Mouse (Mus musculus): ENCODE data around the gene 9030612E09Rik. TPM values are rescaled to one million over a fixed set of nuclear protein-coding genes. Genes with fewer than 3 reads are reported as not detected.
A peak's percentile ranks its signal among the peaks of the same experiment; 100 is the strongest.

9030612E09Rik gene
- polyA plus RNA-seq, 1 experiment from 2014 or later: 0.92 TPM

- peaks cover 8% of the 10 kb centered on the region for H3K4me1 ChIP-seq (ENCODE audit: control insufficient read depth, insufficient read depth, low read length)
- peak within 1 kb of the TSS; percentile 93 for H3K27ac ChIP-seq (ENCODE audit: low read length)
- peak within 1 kb of the TSS; percentile 95 for H3K4me3 ChIP-seq (ENCODE audit: low read length)
- peak within 1 kb of the TSS; percentile 97 for H3K4me2 ChIP-seq (ENCODE audit: low read depth, low read length)
- H3K36me3 ChIP-seq (ENCODE audit: control insufficient read depth, insufficient read depth): no peaks in the 10 kb centered on the region
- under 1% methylated on average over 50 of the region's 50 CpGs for WGBS
- H3K9me3 ChIP-seq (replicated peaks; ENCODE audit: control insufficient read depth, low read length): no peaks in the 10 kb centered on the region
- ATAC-seq (replicated peaks; ENCODE audit: extremely low read depth, insufficient read depth, low FRiP score): peak; percentile 98
- H3K9ac ChIP-seq (ENCODE audit: low read length): peak within 1 kb of the TSS; percentile 97
- H3K27me3 ChIP-seq (ENCODE audit: control insufficient read depth, insufficient read depth, low read length): no peaks in the 10 kb centered on the region
Measured at GRCm38 (mm10) chr10:43220910-43221625, 46.6 kb downstream of the 9030612E09Rik start, which contains the start of gene Pdss2. Gene Pdss2 (plus strand): TSS chr10:43221486.

GRCm38 (mm10) chr10:43221659-43222058 lies 47.2 kb downstream of the 9030612E09Rik start:
- H3K36me3 ChIP-seq (ENCODE audit: control insufficient read depth, insufficient read depth): no peaks in the 10 kb centered on the region
- H3K27ac ChIP-seq (ENCODE audit: low read length): peak overlapping the region; percentile 93
- peak overlapping the region; percentile 91 for H3K9ac ChIP-seq (ENCODE audit: low read length)
- H3K4me2 ChIP-seq (ENCODE audit: low read depth, low read length): peak overlapping the region; percentile 97
- no peaks in the 10 kb centered on the region for H3K9me3 ChIP-seq (replicated peaks; ENCODE audit: control insufficient read depth, low read length)
- ATAC-seq (replicated peaks; ENCODE audit: extremely low read depth, insufficient read depth, low FRiP score): peak; percentile 35
- 0% methylated on average over 25 of the region's 25 CpGs for WGBS
- H3K4me3 ChIP-seq (ENCODE audit: low read length): peak overlapping the region; percentile 95
- peaks cover 8% of the 10 kb centered on the region for H3K4me1 ChIP-seq (ENCODE audit: control insufficient read depth, insufficient read depth, low read length)
- no peaks in the 10 kb centered on the region for H3K27me3 ChIP-seq (ENCODE audit: control insufficient read depth, insufficient read depth, low read length)

- 84% methylated on average over 2 of the region's 2 CpGs for WGBS
- Histone ChIP-seq H3K36me3 (ENCODE audit: control insufficient read depth, insufficient read depth) (no peaks in the 10 kb centered on the region), H3K27ac (ENCODE audit: low read length) (no peak overlapping the region), H3K4me1 (ENCODE audit: control insufficient read depth, insufficient read depth, low read length) (peaks cover 8% of the 10 kb centered on the region), H3K9ac (ENCODE audit: low read length) (no peak overlapping the region), H3K9me3 (replicated peaks; ENCODE audit: control insufficient read depth, low read length) (no peaks in the 10 kb centered on the region), H3K4me2 (ENCODE audit: low read depth, low read length) (no peak overlapping the region), H3K4me3 (ENCODE audit: low read length) (no peak overlapping the region), H3K27me3 (ENCODE audit: control insufficient read depth, insufficient read depth, low read length) (no peaks in the 10 kb centered on the region)
- ATAC-seq (replicated peaks; ENCODE audit: extremely low read depth, insufficient read depth, low FRiP score): no peak
Measured at GRCm38 (mm10) chr10:43223391-43223790, 48.9 kb downstream of the 9030612E09Rik start.

Other genes starting within 250 kb of the 9030612E09Rik start
- 1.9 and 2.0 TPM in 2 replicates for gene Sobp, start 174 bp upstream of the 9030612E09Rik start, polyA plus RNA-seq (2015; fragmentation: Nextera tagmentation; extraction: Ambion mirVana)
- 13.9 and 14.6 TPM in 2 replicates for gene Pdss2, start 46.8 kb downstream of the 9030612E09Rik start, polyA plus RNA-seq (2015; fragmentation: Nextera tagmentation; extraction: Ambion mirVana)

All from heart, embryonic 16.5 days (tissue).